Mouse (Mus musculus): Measurements from ENCODE around the gene Usp17la. TPM values are rescaled to one million over a fixed set of nuclear protein-coding genes. Genes with fewer than 3 reads are reported as not detected.
"Not testable (repeated sequence)": the region's sequence is repeated elsewhere in the genome, so short reads cannot be mapped to it uniquely, and the experiment has no call there.

The Usp17la gene
- total RNA-seq (2014; rRNA removed): not detected in 2 replicates
- not detected in 2 replicates for polyA plus RNA-seq (2015; fragmentation: Nextera tagmentation; extraction: Ambion mirVana)

GRCm38 (mm10) chr7:104856709-104857108 is at the start of gene Usp17la:
TSS of gene Usp17la (plus strand) at chr7:104857009.
- H3K9me3 ChIP-seq (ENCODE audit: low read length); DNase-seq; H3K36me3 ChIP-seq (ENCODE audit: insufficient read depth); H3K4me2 ChIP-seq (ENCODE audit: low read depth); H3K27ac ChIP-seq (ENCODE audit: low read depth, low read length); H3K4me3 ChIP-seq (ENCODE audit: low read depth, low read length); ATAC-seq; H3K9ac ChIP-seq; H3K27me3 ChIP-seq (ENCODE audit: insufficient read depth, low read length); H3K4me1 ChIP-seq (ENCODE audit: insufficient read depth): not testable (repeated sequence)
- WGBS: 81% methylated on average over 2 of the region's 2 CpGs

- H3K27ac ChIP-seq (ENCODE audit: low read depth, low read length); ATAC-seq; DNase-seq; H3K9ac ChIP-seq; H3K4me1 ChIP-seq (ENCODE audit: insufficient read depth); H3K4me2 ChIP-seq (ENCODE audit: low read depth); H3K9me3 ChIP-seq (ENCODE audit: low read length); H3K36me3 ChIP-seq (ENCODE audit: insufficient read depth); H3K27me3 ChIP-seq (ENCODE audit: insufficient read depth, low read length); H3K4me3 ChIP-seq (ENCODE audit: low read depth, low read length): not testable (repeated sequence)
- WGBS: 85% methylated on average over 8 of the region's 8 CpGs
These were observed 46.5 kb upstream of the Usp17la start for GRCm38 (mm10) chr7:104810335-104810734.

GRCm38 (mm10) chr7:104842503-104842902 is 14.3 kb upstream of the Usp17la start, which contains the start of gene Usp17lb:
TSS of gene Usp17lb (minus strand) at chr7:104842603.
- H3K4me3 ChIP-seq (ENCODE audit: low read depth, low read length): no peak within 1 kb of the TSS
- H3K4me2 ChIP-seq (ENCODE audit: low read depth): no peak within 1 kb of the TSS
- TF ChIP-seq CTCF (IDR thresholded peaks at IDR 0.05; ENCODE audit: low read depth): no peak
- H3K27ac ChIP-seq (ENCODE audit: low read depth, low read length): no peak within 1 kb of the TSS
- no peak within 1 kb of the TSS for H3K9ac ChIP-seq
- H3K36me3 ChIP-seq (ENCODE audit: insufficient read depth): no peaks in the 10 kb centered on the region
- H3K4me1 ChIP-seq (ENCODE audit: insufficient read depth): no peaks in the 10 kb centered on the region
- WGBS: 50% methylated on average over 1 of the region's 1 CpGs
- H3K9me3 ChIP-seq (ENCODE audit: low read length): no peaks in the 10 kb centered on the region
- H3K27me3 ChIP-seq (ENCODE audit: insufficient read depth, low read length): no peaks in the 10 kb centered on the region
- ATAC-seq (no peak), DNase-seq (no peak)

GRCm38 (mm10) chr7:104843731-104844287 is 13.0 kb upstream of the Usp17la start:
- H3K4me2 ChIP-seq (ENCODE audit: low read depth): no peak overlapping the region
- no peaks in the 10 kb centered on the region for H3K4me1 ChIP-seq (ENCODE audit: insufficient read depth)
- no peaks in the 10 kb centered on the region for H3K36me3 ChIP-seq (ENCODE audit: insufficient read depth)
- H3K27me3 ChIP-seq (ENCODE audit: insufficient read depth, low read length): no peaks in the 10 kb centered on the region
- H3K9ac ChIP-seq: no peak overlapping the region
- WGBS: 90% methylated on average over 1 of the region's 1 CpGs
- no peak for ATAC-seq
- no peak overlapping the region for H3K4me3 ChIP-seq (ENCODE audit: low read depth, low read length)
- TF ChIP-seq CTCF (IDR thresholded peaks at IDR 0.05; ENCODE audit: low read depth): no peak
- DNase-seq: no peak
- no peaks in the 10 kb centered on the region for H3K9me3 ChIP-seq (ENCODE audit: low read length)
- H3K27ac ChIP-seq (ENCODE audit: low read depth, low read length): no peak overlapping the region

GRCm38 (mm10) chr7:104851546-104851945 is 5.3 kb upstream of the Usp17la start:
- WGBS: 65% methylated on average over 2 of the region's 2 CpGs
- DNase-seq; H3K9ac ChIP-seq; ATAC-seq; H3K36me3 ChIP-seq (ENCODE audit: insufficient read depth); H3K27ac ChIP-seq (ENCODE audit: low read depth, low read length); H3K27me3 ChIP-seq (ENCODE audit: insufficient read depth, low read length); H3K4me1 ChIP-seq (ENCODE audit: insufficient read depth); H3K9me3 ChIP-seq (ENCODE audit: low read length); H3K4me3 ChIP-seq (ENCODE audit: low read depth, low read length); H3K4me2 ChIP-seq (ENCODE audit: low read depth): not testable (repeated sequence)

GRCm38 (mm10) chr7:104855248-104855750 is 1.5 kb upstream of the Usp17la start:
- 87% methylated on average over 3 of the region's 3 CpGs for WGBS
- ATAC-seq: no peak
- no peak overlapping the region for H3K4me2 ChIP-seq (ENCODE audit: low read depth)

GRCm38 (mm10) chr7:104857683-104858082 is 874 bp downstream of the Usp17la start:
- TF ChIP-seq CTCF (IDR thresholded peaks at IDR 0.05; ENCODE audit: low read depth): no peak
- no peak for DNase-seq
- Histone ChIP-seq H3K36me3 (ENCODE audit: insufficient read depth) (no peaks in the 10 kb centered on the region), H3K27ac (ENCODE audit: low read depth, low read length) (no peak overlapping the region), H3K4me3 (ENCODE audit: low read depth, low read length) (no peak overlapping the region), H3K4me2 (ENCODE audit: low read depth) (no peak overlapping the region), H3K9ac (no peak overlapping the region), H3K27me3 (ENCODE audit: insufficient read depth, low read length) (no peaks in the 10 kb centered on the region), H3K4me1 (ENCODE audit: insufficient read depth) (no peaks in the 10 kb centered on the region), H3K9me3 (ENCODE audit: low read length) (no peaks in the 10 kb centered on the region)
- ATAC-seq: no peak
- WGBS: 85% methylated on average over 1 of the region's 1 CpGs

More at GRCm38 (mm10) chr7:104855248-104855750, 1.5 kb upstream of the Usp17la start:
- Histone ChIP-seq H3K9ac (no peak overlapping the region), H3K4me3 (ENCODE audit: low read depth, low read length) (no peak overlapping the region), H3K27ac (ENCODE audit: low read depth, low read length) (no peak overlapping the region), H3K27me3 (ENCODE audit: insufficient read depth, low read length) (no peaks in the 10 kb centered on the region), H3K36me3 (ENCODE audit: insufficient read depth) (no peaks in the 10 kb centered on the region), H3K4me1 (ENCODE audit: insufficient read depth) (no peaks in the 10 kb centered on the region), H3K9me3 (ENCODE audit: low read length) (no peaks in the 10 kb centered on the region)
- DNase-seq: no peak
- no peak for TF ChIP-seq CTCF (IDR thresholded peaks at IDR 0.05; ENCODE audit: low read depth)
